ENCODE assay signal across 8 mouse cellular contexts in genomic region chr6:120463086-120463871, GRCm38 (mm10). TPM values are rescaled to one million over a fixed set of nuclear protein-coding genes. Genes with fewer than 3 reads are reported as not detected.
DNase-seq lines count a peak whose midpoint lies in the region; ATAC-seq lines count a peak whose summit lies in the region.

Gene Il17ra, plus strand, starts transcription at chr6:120463247.

- peak; percentile 78 to 87 for DNase-seq in CD8-positive naive resting alpha-beta T cell, adult 2 months (ENCODE audit: low read depth in 2 of 2, low spot score in 2 of 2)
- peak; percentile 82 to 92 for DNase-seq in adrenal gland, adult (ENCODE audit: inconsistent age in 2 of 2, low spot score in 1 of 2)
- peak; percentile 89 for DNase-seq in kidney, postnatal 10 days
- peak; percentile 85 for DNase-seq in lung, postnatal 25 days (ENCODE audit: low spot score)
- peak; percentile 85 for DNase-seq in ovary, postnatal 36 days (ENCODE audit: low spot score)
- peak; percentile 79 for DNase-seq in urinary bladder, adult 2 months (ENCODE audit: low spot score)

- peak within 1 kb of the TSS; percentile 66 for H3K4me3 ChIP-seq in embryonic facial prominence, embryonic 15.5 days (replicated peaks)
- H3K4me3 ChIP-seq in heart, embryonic 15.5 days = peak within 1 kb of the TSS; percentile 72

- whole genome bisulfite sequencing in embryonic facial prominence, embryonic 15.5 days = under 1% methylated on average over 90 of the region's 90 CpGs
- under 1% methylated on average over 84 of the region's 90 CpGs for WGBS in heart, embryonic 15.5 days

- H3K4me2 ChIP-seq in embryonic facial prominence, embryonic 15.5 days (replicated peaks) = peak within 1 kb of the TSS; percentile 85
- H3K4me2 ChIP-seq in heart, embryonic 15.5 days = peak within 1 kb of the TSS; percentile 90

- H3K36me3 ChIP-seq in embryonic facial prominence, embryonic 15.5 days = no peaks in the 10 kb centered on the region
- H3K36me3 ChIP-seq in heart, embryonic 15.5 days = no peaks in the 10 kb centered on the region

- peaks cover 19% of the 10 kb centered on the region for H3K4me1 ChIP-seq in embryonic facial prominence, embryonic 15.5 days
- peaks cover 21% of the 10 kb centered on the region for H3K4me1 ChIP-seq in heart, embryonic 15.5 days (replicated peaks)

- no peaks in the 10 kb centered on the region for H3K9me3 ChIP-seq in embryonic facial prominence, embryonic 15.5 days (replicated peaks)
- no peaks in the 10 kb centered on the region for H3K9me3 ChIP-seq in heart, embryonic 15.5 days (replicated peaks)

- peak within 1 kb of the TSS; percentile 51 for H3K9ac ChIP-seq in embryonic facial prominence, embryonic 15.5 days
- H3K9ac ChIP-seq in heart, embryonic 15.5 days = peak within 1 kb of the TSS; percentile 64

- ATAC-seq in embryonic facial prominence, embryonic 15.5 days (ENCODE audit: insufficient number of reproducible peaks, low FRiP score, low TSS enrichment, low read depth) = peak; percentile 91
- peak; percentile 70 for ATAC-seq in heart, embryonic 15.5 days (replicated peaks; ENCODE audit: insufficient number of reproducible peaks, insufficient read depth, low FRiP score, low read depth)

- peaks cover 13% of the 10 kb centered on the region for H3K27me3 ChIP-seq in embryonic facial prominence, embryonic 15.5 days
- peaks cover 42% of the 10 kb centered on the region for H3K27me3 ChIP-seq in heart, embryonic 15.5 days

- H3K27ac ChIP-seq in embryonic facial prominence, embryonic 15.5 days (replicated peaks) = no peak within 1 kb of the TSS
- no peak within 1 kb of the TSS for H3K27ac ChIP-seq in heart, embryonic 15.5 days

RNA-seq across cellular contexts. Expression of gene Il17ra, which starts in this region (rescaled TPM):
- polyA plus RNA-seq in embryonic facial prominence, embryonic 15.5 days (2015; fragmentation: Nextera tagmentation; extraction: Ambion mirVana) = 9.9 and 10.0 TPM in 2 replicates
- 3.4 and 8.1 TPM in 2 replicates for polyA plus RNA-seq in heart, embryonic 15.5 days (2015; fragmentation: Nextera tagmentation; extraction: Ambion mirVana)
- 6.8 and 7.3 TPM in 2 replicates for polyA plus RNA-seq in urinary bladder, adult 2 months (2012; rRNA removed)
